Mouse (Mus musculus) urinary bladder, postnatal 36 days (tissue): ENCODE measurements around the gene Crispld2.

Experiments used
- DNase-seq, 2 experiments: peaks; one replicate each; pipeline ENCODE4 v3.0.0; 2022; ENCODE audit warnings: low spot score in 2 of 2, mixed read lengths in 1 of 2

The Crispld2 gene

GRCm38 (mm10) chr8:120036111-120036510 is 43.9 kb downstream of the Crispld2 start:
- DNase-seq: peak in 1 of 2 experiments; percentile 28

DNA sequence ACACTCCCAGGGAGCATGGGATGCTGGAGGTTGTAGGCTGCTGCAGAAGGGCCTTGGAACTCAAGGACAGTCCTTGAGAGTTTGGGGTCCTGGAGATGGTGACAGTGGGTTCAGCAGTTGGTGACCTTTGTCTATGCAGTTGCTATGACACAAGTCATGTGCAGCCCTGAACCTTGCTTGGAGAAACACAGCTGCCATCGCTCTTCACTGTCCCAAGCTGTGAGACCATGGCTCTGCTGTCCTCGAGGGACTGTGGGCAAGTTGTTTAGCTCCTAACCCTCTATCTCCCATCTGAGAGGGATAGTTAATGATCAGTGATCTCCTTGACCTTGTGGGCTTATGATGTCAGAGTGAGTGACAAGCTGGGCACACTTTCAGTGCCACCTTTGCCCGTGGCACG is 44.3 kb downstream of the Crispld2 start:
- DNase-seq: no peak

DNA sequence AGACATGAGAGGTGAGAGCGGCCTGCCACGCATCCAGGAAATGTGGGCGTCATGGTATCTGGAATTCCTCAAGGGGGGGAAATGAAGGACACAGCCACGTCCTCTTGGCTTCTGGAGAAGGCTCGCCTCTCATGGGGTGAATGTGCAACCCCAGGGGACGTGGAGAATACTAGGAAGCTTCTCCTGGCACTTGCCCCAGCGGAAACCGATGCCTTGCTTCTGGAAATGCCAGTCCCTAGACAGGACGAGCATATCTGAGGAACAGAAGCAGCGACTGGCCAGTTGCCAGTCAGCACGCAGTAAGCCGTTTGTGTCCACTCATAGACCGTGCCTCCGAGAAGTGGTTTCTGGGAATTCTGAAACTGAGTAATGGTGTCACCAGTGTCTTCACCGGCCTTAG is 45.0 kb downstream of the Crispld2 start:
- no peak for DNase-seq

DNA sequence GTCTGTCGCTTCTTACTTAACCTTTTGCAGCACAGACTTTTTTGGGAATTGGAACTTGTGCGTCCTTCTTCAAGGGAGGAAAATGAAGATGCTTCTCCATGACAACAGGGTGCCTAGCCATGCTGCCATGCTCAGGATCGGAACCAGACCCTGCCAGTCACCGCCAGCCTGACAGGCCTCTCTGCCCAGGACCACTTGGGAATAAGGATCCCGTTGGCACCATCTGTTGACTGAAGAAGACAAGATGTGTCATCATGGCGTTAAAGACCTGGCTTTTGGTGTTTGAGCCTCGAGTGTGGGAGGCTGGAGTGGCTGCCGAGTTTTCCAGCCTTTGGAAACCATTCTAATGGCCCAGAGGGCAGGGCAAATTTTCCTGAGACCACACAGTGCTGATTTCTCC is 45.4 kb downstream of the Crispld2 start:
- DNase-seq: no peak

- no peak for DNase-seq
These were observed 46.5 kb downstream of the Crispld2 start for GRCm38 (mm10) chr8:120038741-120039140.

- DNase-seq: no peak
These were observed 47.2 kb downstream of the Crispld2 start for GRCm38 (mm10) chr8:120039313-120039919.

DNA sequence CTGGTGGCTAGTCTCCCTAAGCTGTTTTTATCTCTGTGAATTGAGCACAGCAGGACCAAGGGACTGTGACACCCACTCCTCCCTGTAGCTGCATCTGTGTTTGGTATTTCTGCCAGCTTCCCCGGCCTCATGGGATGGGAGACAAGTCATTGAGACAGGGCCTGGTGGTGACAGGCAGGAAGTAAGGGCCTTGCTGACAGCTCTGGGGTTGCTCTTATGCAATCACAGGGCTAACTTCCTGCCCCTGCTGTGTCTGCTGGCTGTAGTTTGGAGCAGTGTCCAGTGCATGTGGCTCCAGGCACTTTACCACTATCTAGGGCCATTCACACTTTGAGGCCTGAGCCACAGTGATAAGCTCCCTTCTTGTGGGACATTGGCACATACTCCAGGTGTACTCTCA is 48.6 kb downstream of the Crispld2 start:
- peak in 1 of 2 experiments; percentile 23 for DNase-seq

GRCm38 (mm10) chr8:120042542-120043312 is 50.5 kb downstream of the Crispld2 start:
- DNase-seq: peak; percentile 13 to 46

GRCm38 (mm10) chr8:120044907-120045306 is 52.7 kb downstream of the Crispld2 start:
- DNase-seq: no peak

GRCm38 (mm10) chr8:120045471-120045870 is 53.2 kb downstream of the Crispld2 start:
- no peak for DNase-seq

DNA sequence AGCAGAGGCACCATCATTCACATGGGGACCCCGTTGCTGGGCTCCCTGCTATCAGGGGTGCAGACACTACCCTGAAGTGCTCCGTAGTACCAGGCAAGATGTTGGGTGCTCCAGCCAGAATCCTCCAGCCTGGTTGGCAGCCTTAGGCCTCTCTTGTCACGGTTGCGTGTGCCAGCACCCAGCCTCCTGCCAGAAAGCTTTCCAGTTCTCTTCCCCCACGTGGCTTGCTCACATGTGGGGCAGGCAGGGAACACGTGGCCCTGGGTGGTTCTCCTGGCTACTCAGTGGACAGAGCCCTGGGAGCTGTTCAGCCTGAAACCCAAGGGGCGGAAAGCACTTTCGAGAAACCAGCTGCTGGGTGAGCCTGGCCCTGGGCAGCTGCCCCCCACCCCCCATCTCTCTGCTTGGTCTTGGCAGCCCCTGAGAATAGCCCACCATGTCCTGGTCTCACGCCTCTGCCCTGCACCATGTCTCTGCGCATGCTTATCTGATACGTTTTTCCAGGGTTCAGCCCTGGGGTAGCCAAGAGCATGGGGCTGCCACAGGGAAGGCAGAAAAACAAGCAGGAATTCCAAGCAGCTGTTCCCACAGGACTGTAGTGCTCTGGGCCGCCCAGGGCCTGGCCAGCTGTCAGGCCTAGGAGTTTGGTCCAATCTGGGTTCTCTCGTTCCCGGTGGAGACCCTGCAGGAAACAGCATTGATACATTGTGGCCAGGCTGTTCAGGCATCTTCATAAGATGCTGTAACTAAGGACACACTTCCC is 54.2 kb downstream of the Crispld2 start:
- DNase-seq: peak; percentile 60 to 91

DNA sequence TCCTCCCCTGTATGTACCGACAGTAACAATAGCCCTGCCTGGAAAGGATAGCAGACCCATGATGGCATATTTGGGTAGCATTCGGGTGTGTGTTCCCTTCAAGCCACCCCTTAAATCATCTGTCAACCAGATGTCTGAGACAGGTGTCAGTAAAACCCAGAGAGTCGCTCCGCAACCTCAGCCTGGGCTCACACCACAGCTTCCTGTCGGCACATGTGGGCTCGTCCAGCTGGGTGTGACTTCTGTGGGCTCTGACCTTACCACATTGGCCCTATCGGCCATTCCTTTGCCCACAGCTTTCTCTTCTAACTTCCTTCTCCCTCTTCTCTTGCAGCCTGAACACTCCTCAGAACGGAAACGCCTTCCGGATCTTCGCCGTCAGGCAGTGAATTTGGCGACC is 57.7 kb downstream of the Crispld2 start:
- no peak for DNase-seq

- DNase-seq: no peak
These were observed 58.1 kb downstream of the Crispld2 start for GRCm38 (mm10) chr8:120050376-120050775.

DNA sequence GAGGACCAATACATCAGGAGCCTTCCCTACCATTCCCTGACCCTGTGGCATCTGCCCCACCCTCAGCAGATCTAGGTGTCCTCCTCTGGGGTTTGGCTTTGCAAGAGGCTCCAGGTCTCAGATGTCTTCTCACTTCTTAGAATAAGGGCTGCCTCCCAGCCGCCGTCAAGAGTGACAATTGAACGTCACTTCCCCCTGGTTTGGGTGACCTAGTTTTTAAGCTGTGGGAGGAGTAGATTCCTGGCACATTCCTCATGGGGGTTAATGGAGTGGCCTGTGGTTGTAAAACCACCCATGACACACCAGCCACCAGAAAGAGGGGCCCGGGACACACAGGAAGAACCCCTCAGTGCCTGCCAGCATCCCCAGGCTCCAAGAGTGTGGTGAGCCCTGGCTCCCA is 58.8 kb downstream of the Crispld2 start:
- DNase-seq: no peak

GRCm38 (mm10) chr8:120051908-120052307 is 59.7 kb downstream of the Crispld2 start:
- DNase-seq: no peak

DNA sequence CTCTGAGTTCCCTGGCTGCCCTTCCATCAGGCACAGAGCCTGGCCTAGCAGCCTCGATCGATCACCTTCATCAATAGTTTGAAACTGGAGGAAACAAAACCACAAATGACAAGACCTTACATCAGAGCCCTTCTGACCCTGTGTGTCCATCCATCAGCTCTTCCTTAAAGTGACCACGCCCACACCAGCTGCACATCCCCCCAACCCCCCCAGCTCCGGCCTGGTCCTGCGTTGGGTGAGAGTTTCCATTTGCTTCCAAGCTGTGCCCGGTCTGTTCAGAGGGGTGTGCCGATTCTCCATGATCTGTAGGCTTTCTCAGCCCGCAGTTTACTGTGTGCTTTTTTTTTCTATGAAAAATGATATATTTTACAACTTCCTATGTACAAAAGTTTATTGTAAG is 60.1 kb downstream of the Crispld2 start:
- no peak for DNase-seq

DNA sequence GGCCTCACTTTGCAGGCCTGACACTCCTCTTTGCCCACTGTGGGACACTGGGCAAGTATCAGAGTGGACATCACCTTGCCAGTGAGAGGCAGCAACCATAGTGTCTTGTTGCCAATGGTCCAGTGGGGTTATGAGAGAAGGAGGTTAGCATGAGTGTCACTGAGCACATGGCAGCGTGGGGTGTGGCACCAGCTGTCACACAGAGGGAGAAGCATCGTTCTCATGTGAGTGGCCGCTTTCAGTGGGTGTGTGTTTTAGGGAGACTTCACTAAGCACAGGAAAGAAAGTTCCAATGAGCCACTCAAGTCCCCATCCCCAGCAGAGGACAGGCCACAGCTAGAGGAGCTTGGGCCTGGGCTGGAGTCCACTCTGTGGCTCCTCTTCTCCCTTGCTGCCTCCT is 62.6 kb downstream of the Crispld2 start:
- DNase-seq: no peak

GRCm38 (mm10) chr8:120057078-120057477 is 64.8 kb downstream of the Crispld2 start:
- DNase-seq: peak in 1 of 2 experiments; percentile 20

- no peak for DNase-seq
These were observed 70.5 kb downstream of the Crispld2 start for GRCm38 (mm10) chr8:120062742-120063141.

DNA sequence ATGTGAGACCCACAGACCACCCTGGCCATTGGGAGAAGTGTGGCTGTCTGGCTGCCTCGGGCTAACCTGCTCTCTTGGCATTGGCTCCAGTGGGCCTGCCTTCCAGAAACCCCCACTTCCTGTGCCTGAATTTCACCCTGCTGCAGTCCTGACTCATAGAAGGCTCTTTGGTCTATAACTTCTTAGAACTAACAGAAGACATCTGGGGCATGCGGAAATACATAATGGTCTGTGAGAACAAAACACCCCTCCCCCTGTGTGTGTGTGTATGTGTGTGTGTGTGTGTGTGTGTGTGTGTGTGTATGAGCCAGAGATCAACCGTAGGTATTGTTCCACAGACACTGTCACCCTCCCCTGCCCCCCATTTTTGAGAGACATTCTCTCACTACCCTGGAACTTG is 71.1 kb downstream of the Crispld2 start:
- DNase-seq: no peak

GRCm38 (mm10) chr8:120065611-120066010 is 73.4 kb downstream of the Crispld2 start:
- DNase-seq: no peak

DNA sequence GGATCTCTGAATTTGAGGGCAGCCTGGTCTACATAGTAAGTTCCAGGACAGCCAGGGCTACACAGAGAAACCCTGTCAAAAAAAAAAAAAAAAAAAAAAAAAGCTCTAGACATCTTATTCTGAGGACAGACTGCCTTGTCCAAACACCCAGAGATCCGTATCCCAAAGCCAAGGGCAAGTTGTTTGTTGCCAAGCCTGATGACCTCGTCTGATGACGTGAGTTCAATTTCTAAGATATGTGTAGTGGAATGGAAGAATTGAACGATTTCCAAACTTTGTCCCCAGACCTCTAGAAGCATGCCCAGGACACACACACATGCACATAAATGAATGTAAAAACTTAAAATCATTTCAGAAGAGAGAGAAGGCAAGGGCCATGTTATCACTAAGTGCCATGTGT is 74.0 kb downstream of the Crispld2 start:
- DNase-seq: no peak
